Mouse (Mus musculus): ENCODE results near the gene Tmem212. TPM values are rescaled to one million over a fixed set of nuclear protein-coding genes. Genes with fewer than 3 reads are reported as not detected.

Tmem212 gene
- total RNA-seq, 1 experiment from 2014 or later = not detected

DNA sequence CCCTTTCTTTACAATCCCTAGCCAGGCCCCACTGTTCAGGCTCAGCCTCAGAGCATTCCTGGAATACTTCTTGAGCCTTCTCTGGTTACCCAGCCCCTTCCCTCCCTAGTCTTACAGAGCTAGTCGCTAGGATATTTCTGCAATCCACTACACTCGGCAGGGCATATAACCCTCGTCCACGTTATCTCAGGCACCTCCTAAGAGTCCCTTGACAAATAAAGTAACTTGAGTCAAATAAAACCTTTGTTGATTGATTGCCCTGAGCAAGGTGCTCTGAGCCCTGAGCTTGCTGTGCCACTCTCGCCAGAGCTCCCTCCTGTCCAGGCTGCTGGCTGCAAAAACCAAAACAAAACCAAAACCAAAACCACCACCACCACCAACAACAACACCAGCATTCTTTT, 37.0 kb downstream of the Tmem212 start:
- no peak for ATAC-seq (replicated peaks; ENCODE audit: insufficient number of reproducible peaks, low FRiP score, low TSS enrichment, poor library complexity, severe bottlenecking)

DNA sequence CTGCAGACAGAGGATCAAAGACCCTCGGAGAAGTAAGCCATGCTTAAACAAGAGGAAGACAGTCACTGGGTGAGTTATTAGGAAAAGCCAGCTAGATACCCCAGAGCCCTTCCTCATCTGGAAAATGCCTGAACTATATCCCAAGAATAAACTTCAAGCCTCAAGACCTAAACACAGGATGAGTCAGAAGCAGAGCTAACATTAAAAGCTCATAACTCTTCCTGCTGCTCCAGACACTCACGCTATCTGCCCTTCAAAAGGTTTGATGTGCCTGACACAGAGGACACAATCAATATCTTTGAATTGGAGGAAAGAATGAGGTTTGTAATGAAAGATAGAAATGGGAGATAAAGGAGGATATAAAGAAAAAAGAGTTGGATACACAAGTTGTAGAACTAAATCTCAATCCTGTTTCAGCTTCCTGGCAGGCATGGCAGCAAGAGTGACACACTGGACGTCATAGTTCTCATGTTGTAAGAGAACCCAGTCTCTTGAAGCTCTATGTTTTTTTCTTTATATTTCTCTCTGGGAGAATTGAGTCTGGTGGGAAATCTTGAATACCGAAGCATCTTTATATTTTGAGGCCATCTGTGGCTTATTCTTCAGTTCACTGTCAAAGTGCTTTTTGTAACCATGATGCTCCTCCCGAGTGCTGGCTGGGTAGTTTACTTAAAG, 37.6 kb downstream of the Tmem212 start:
- ATAC-seq (replicated peaks; ENCODE audit: insufficient number of reproducible peaks, low FRiP score, low TSS enrichment, poor library complexity, severe bottlenecking) = no peak

DNA sequence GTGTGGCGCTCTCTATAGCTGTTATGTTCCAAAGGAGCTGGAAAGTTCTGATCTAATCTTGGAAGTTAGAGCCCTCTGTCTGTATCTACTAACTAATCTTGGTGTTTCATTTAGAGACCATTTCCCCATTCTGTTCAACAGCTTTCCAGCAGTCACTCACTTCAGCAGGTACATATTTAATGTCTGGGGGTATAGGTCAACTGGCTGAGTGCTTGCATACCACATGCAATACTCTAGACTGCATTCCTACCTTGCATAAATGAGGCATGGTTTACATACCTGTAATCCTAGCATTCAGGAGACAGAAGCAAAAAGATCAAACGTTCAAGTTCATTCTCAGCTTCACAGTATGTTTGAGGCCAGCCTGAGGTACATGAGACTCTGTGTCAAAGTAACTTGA, 39.9 kb downstream of the Tmem212 start:
- ATAC-seq (replicated peaks; ENCODE audit: insufficient number of reproducible peaks, low FRiP score, low TSS enrichment, poor library complexity, severe bottlenecking) = no peak

DNA sequence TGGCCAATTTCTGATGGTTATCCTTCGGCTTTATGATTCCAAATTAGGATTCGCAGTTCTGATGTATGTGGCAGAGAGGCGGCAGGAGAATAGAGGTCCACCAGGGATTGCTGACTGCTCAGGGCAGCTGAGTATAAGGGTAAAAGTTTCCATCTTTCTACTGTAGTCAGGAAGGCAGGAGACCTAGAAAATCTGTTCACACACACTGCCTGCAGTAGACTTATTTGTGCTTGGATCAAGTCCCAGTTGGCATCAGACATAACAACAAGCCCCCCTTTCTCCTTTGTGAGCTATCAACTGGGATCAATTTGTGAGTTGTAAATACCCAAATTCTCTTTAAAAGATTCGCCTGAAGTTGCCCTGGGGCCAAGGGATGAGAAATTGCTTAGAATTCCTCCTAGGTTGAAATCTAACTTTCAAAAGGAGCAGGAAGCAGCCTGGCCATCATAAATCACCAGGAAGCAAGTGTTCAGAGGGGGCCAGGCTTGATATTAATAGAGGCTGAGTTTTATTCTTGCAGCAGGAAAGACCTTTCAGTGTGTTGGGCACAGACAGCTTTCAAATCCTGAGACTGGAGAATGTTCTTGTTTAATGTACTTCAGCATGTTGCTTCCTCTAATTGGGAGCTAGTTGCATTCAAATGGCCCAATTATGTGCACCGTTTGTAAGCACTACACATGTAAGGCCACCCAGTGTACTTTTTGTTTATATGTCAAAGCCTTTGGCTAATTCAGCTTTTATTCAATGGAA, 41.6 kb downstream of the Tmem212 start:
- ATAC-seq (replicated peaks; ENCODE audit: insufficient number of reproducible peaks, low FRiP score, low TSS enrichment, poor library complexity, severe bottlenecking) = no peak

DNA sequence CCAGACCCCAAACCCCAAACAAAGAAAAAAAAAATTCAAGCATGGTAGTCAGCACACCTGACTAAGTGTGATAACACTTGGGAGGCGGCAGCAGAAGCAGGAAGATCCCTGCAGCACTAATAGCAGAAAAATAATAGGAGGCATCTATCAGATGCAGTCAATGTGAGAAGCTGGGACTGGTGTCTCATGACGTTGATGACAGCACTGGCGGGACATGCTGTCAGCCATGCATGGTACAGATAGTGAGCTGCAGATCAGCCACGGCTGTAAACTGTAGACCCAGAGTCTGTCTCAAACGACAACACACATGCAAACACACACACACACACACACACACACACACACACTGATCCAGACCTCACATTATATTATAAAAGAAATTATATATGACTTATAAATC, 52.9 kb downstream of the Tmem212 start:
- no peak for ATAC-seq (replicated peaks; ENCODE audit: insufficient number of reproducible peaks, low FRiP score, low TSS enrichment, poor library complexity, severe bottlenecking)

DNA sequence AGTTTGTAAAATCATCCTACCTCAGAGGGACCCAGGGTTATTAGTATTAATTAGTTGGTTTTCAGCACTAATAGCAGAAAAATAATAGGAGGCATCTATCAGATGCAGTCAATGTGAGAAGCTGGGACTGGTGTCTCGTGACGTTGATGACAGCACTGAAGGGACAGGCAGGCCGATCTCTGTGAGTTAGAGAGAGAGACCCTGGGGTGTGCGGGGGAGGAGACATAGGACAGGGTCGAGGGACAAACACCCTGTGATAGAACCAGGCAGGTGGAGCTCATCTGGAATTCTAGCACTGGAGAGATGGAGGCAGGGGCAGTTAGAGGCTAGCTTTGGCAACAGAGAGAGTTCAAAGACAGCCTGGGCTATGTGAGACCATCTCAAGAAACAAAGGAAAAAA, 53.3 kb downstream of the Tmem212 start:
- ATAC-seq (replicated peaks; ENCODE audit: insufficient number of reproducible peaks, low FRiP score, low TSS enrichment, poor library complexity, severe bottlenecking) = no peak

DNA sequence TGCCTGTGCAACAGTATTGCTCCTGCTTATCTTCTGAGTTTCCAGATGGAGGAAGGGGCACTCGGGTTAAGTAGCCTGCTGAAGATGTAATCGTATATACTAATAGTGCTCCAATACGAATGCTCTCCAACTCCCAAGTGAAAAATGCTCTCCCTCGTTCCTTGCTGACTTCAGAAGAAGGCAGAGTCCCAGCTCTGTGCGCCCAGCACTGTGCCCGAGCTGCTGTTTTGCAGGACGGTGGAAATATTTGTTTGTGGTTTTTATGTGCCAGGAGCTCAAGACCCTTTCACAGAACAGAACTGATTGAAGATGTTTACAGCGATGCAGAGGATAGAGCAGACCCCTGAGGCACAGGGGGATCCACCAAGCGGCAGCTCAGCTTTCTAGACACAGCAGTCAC, 55.9 kb downstream of the Tmem212 start:
- ATAC-seq (replicated peaks; ENCODE audit: insufficient number of reproducible peaks, low FRiP score, low TSS enrichment, poor library complexity, severe bottlenecking) = no peak

DNA sequence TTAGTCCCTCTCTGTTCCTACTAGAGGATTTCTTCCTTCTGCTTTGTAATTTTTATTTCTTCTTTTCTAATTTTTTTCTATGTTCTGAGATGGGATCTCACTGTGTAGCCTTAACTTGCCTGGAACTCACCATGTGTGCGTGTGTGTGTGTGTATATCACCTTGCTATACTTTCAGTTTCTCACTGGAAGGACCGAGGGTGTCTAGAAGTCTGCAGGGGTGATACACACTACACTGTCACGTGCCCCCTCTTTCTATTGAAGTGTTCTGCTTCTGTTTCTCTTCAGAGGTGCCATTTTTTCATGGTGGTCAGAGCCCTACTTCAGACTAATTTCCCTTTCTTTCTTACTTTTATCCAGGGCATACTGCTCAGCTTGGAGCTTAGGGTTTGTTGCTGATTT, 56.4 kb downstream of the Tmem212 start:
- ATAC-seq (replicated peaks; ENCODE audit: insufficient number of reproducible peaks, low FRiP score, low TSS enrichment, poor library complexity, severe bottlenecking) = no peak

DNA sequence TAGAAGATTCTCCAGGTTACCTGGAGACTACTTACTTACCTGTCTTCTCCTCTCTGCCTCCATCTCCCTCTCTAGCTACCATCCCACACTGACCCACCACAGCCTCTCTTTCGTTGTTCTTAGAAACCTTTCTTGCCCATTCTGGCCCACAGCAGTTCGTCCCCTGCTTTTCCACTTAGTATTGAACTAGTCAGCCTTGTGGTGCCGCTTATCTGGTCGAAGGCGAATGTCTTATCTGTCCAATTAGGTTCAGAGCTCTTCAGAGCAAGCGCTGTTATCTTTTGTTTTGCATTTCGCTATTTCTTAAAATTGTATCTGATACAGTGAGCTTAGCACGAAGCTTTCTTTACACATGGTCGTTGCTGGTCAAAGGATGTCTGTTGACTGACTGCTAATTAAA, 56.9 kb downstream of the Tmem212 start:
- no peak for ATAC-seq (replicated peaks; ENCODE audit: insufficient number of reproducible peaks, low FRiP score, low TSS enrichment, poor library complexity, severe bottlenecking)

DNA sequence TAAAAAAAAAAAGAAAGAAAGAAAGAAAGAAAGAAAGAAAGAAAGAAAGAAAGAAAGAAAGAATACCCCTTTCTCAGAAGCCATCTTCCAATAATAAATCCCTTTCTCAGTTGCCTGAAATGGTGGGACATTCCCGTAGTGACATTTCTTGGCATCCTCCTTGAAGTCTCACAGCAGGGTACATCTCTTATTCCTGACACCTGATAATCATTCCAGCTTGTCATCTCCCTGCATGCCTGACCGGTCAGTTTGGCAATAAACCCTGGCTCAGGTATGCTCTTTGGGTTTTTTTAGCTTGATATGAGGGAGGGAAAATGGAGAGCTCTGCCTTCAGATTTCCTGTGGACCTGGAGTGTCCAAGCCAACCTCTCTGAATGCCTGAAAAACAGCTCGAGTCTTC, 59.9 kb downstream of the Tmem212 start:
- ATAC-seq (replicated peaks; ENCODE audit: insufficient number of reproducible peaks, low FRiP score, low TSS enrichment, poor library complexity, severe bottlenecking) = no peak

DNA sequence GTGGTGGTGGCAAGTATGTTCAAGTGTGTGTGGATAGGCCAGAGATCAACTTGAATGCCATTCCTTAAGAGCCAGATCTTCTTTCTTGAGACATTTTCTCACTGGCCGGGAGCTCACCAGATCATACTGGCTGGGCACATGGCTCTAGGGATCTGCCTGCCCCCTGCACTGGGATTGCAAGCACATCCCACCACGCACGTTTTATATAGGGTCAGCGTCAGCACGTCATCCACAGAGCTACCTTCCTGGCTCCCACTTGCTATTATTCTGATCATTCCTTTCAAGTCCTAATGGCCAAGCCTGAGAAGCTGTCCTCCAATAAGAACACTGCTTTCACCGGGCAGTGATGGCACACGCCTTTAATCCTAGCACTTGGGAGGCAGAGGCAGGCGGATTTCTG, 60.4 kb downstream of the Tmem212 start:
- no peak for ATAC-seq (replicated peaks; ENCODE audit: insufficient number of reproducible peaks, low FRiP score, low TSS enrichment, poor library complexity, severe bottlenecking)

DNA sequence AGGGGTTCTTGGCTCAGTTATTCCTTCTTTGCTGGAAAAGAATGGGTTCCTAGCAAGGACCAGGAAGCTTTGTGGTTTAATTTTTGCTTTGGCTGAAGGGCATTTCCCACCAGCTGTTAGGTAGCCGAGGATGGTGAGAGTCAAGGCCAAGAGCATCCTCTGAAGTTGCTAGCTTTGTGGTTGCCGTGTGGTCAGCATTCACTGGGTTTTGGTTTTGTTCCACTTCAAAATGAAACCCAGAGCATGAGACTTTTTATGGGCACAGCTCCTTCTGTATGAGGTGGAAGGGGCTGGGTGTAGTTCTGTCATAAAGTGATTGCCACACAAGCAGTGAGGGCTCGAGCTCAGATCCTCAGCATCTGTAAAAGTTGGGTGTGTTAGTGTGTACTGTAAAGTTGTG, 67.4 kb downstream of the Tmem212 start:
- ATAC-seq (replicated peaks; ENCODE audit: insufficient number of reproducible peaks, low FRiP score, low TSS enrichment, poor library complexity, severe bottlenecking) = no peak

DNA sequence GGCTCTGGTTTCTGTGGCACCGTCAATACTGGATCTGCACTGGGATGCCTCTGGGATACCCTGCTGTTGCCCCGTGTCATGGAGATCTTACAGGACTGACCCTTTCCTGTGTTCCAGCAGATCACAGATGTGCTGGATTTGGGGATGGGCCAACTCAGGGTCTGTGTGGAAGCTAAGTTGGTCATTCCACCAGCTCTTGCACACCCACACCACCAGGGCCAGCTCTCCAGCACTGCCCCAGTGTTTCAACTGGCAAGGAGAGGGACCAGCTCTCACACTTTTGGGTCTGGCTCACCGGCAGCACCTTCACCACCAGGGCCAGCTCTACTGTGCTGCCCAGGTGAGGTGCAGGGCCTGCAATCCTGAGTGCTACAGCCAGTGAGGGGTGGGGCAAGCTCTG, 68.9 kb downstream of the Tmem212 start:
- ATAC-seq (replicated peaks; ENCODE audit: insufficient number of reproducible peaks, low FRiP score, low TSS enrichment, poor library complexity, severe bottlenecking) = no peak

DNA sequence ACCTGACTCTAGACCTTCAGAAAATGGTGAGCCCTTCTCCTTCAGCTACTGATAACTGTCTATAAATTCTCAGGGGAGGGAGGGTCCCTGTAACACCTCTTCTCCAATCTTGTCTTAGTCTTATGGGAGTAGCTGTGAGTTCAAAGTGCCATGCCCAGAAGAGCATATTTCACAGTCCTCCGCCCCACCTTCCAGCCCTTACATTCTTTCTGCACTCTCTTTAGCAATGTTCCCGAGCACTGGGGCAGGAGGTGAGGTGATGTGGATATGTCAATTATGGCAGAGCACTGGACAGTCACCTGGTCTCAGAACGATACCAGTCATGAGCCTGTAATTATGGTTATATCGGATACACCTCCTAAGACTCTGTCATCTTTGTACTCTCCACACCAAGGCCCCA, 70.2 kb downstream of the Tmem212 start:
- no peak for ATAC-seq (replicated peaks; ENCODE audit: insufficient number of reproducible peaks, low FRiP score, low TSS enrichment, poor library complexity, severe bottlenecking)

Other genes starting within 250 kb of the Tmem212 start
- gene Fndc3b, start 185.1 kb downstream of the Tmem212 start, total RNA-seq (2017) = 11.4 to 14.0 TPM (median 12.6 TPM) in 3 replicates
- 12.1 to 16.6 TPM (median 15.1 TPM) in 3 replicates for gene Pld1, start 42.3 kb upstream of the Tmem212 start, total RNA-seq (2017)